Mouse (Mus musculus): ENCODE data around the gene Olfm1.

DNA sequence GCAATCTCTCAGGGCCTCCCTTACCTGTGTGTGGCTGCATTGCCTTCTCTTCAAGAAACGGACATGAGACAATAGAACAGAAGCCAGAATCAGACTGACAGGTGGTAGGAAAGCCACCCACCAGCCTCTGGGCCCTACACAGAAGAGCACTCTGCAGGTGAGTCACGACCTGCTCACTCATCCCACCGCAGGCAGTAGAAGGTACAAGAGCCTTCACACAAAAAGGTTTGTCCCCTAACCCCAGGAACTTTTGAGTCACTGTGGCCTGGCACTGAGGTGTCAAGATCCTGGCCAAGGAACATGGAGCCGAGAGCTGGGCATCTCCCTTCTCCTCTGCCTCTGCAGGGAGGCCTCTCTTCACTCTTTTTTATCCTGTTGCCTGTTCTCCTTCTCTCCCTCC, 42.3 kb downstream of the Olfm1 start:
- TF ChIP-seq CTCF (IDR thresholded peaks at IDR 0.05; ENCODE audit: borderline replicate concordance, insufficient read depth, low read length) (no peak), POLR2A (IDR thresholded peaks at IDR 0.05; ENCODE audit: low read depth, low read length) (no peak)

All from embryonic fibroblast, embryonic 13.5 days (primary cell).